Mouse (Mus musculus): Measurements from ENCODE around the gene Ankrd35.

DNA sequence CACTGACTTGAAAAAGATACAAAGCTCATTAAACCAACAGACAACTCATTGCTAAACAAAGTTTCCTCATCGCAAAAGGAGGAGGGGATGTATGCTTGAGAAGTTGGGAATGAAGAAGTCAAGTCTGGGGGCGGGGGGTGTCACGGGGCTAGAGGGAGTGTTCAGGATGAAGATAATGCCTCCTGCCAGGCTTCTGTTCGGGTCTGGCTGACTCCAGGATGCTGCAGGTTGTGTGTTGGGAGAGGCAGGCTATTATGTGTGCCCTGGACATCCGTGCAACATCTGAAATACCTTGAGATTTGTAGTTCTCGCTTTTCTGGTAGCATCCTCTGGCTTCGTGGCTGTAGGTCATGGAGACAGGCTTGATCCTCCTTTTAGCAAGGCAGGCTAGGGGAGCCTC, 8.5 kb downstream of the Ankrd35 start:
- TF ChIP-seq FLI1 (IDR thresholded peaks at IDR 0.05; ENCODE audit: low read length): no peak
- TF ChIP-seq GATA1 (IDR thresholded peaks at IDR 0.05; ENCODE audit: borderline replicate concordance, low read length): no peak
